Mouse (Mus musculus) limb, embryonic 14.5 days (tissue): Measurements from ENCODE around the gene Snx30. TPM values are rescaled to one million over a fixed set of nuclear protein-coding genes. Genes with fewer than 3 reads are reported as not detected.

Experiments
- ATAC-seq: fragments of 200-750 bp; cut with Nextera tagmentation; 2 replicates; pipeline ENCODE4 v1.8.0; 2017; ENCODE audit warnings: low read depth, moderate number of reproducible peaks, moderate TSS enrichment; ENCODE audit not compliant: low FRiP score
- DNase-seq: peaks from one replicate; pipeline ENCODE4 v3.0.0-alpha.2; 2015; ENCODE audit warnings: low spot score
- H3K27ac ChIP-seq: fragments of 300-500 bp; sonication (generic); replicated peaks from 2 replicates; pipeline ENCODE4 v1.5.1; 2014; ENCODE audit warnings: low read depth, mild to moderate bottlenecking, low read length, moderate library complexity, mixed read lengths
- H3K27me3 ChIP-seq: fragments of 300-500 bp; sonication (generic); 2 replicates; pipeline ENCODE4 v1.6.1; 2014; ENCODE audit warnings: low read length, mixed read lengths; ENCODE audit not compliant: control insufficient read depth, insufficient read depth
- H3K36me3 ChIP-seq: fragments of 300-500 bp; sonication (generic); 2 replicates; pipeline ENCODE4 v1.6.1; 2014; ENCODE audit warnings: mild to moderate bottlenecking, low read length, moderate library complexity, mixed read lengths; ENCODE audit not compliant: control insufficient read depth, insufficient read depth
- H3K4me1 ChIP-seq: fragments of 300-500 bp; sonication (generic); 2 replicates; pipeline ENCODE4 v1.6.1; 2014; ENCODE audit warnings: antibody characterized with exemption, low read length, mixed read lengths; ENCODE audit not compliant: control insufficient read depth, insufficient read depth
- H3K4me2 ChIP-seq: fragments of 300-500 bp; sonication (generic); replicated peaks from 2 replicates; pipeline ENCODE4 v1.6.1; 2014; ENCODE audit warnings: low read depth, mild to moderate bottlenecking, low read length, moderate library complexity; ENCODE audit not compliant: severe bottlenecking
- H3K4me3 ChIP-seq: fragments of 300-500 bp; sonication (generic); replicated peaks from 2 replicates; pipeline ENCODE4 v1.5.1; 2014; ENCODE audit warnings: low read length
- H3K9ac ChIP-seq: fragments of 300-500 bp; sonication (generic); 2 replicates; pipeline ENCODE4 v1.6.1; 2014; ENCODE audit warnings: mild to moderate bottlenecking, low read depth, low read length, moderate library complexity; ENCODE audit not compliant: severe bottlenecking
- H3K9me3 ChIP-seq: fragments of 300-500 bp; sonication (generic); 2 replicates; pipeline ENCODE4 v1.6.1; 2016; ENCODE audit warnings: low read length; ENCODE audit not compliant: control insufficient read depth
- POLR2A ChIP-seq: fragments of 200-500 bp; IDR thresholded peaks from 2 replicates; pipeline ENCODE4 v1.8.0; 2012; ENCODE audit warnings: inconsistent platforms, mild to moderate bottlenecking, moderate library complexity, borderline replicate concordance; ENCODE audit not compliant: insufficient read depth, insufficient read length; ENCODE audit errors: extremely low read depth
- WGBS: fragments of 180-500 bp; shearing (Covaris S2); extraction: QIAGEN DNeasy Blood & Tissue Kit; methylation state at CpG from one replicate; pipeline ENCODE4 v1.1.7; 2014; 5-methylcytosine and 5-hydroxymethylcytosine counted together
- polyA plus RNA-seq, 2 experiments: library from polyadenylated mRNA; depleted of rRNA in 1 of 2; stranded (reverse) in 1 of 2; unstranded in 1 of 2; fragments of >200 nt; fragmentation: Nextera tagmentation in 1 of 2; extraction: Ambion mirVana in 1 of 2; gene quantifications; 2 replicates each; pipeline versions ENCODE4 v1.2.1 to v1.2.3; 2012 to 2014

Snx30 gene
- polyA plus RNA-seq, 2 experiments: 7.2 to 12.0 TPM

DNA sequence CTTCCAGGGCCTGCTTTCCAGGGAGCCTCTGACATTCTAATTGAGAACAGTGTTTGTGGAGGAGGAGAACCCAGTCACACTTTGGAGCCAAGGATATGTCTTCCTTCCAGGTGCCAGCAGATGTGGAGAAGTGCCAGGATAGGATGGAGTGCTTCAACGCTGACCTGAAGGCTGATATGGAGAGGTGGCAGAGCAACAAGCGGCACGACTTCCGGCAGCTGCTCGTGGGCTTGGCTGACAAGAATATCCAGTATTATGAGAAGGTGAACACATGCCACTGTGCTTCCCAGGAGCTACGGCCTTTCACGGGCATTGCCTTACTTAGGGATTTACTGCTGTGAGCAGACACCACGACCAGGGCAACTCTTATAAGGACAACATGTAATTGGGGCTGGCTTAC, 88.8 kb downstream of the Snx30 start:
- Histone ChIP-seq H3K4me2 (no peak overlapping the region), H3K36me3 (peaks cover 19% of the 10 kb centered on the region), H3K4me1 (no peaks in the 10 kb centered on the region), H3K9me3 (no peaks in the 10 kb centered on the region), H3K27ac (no peak overlapping the region), H3K27me3 (no peaks in the 10 kb centered on the region), H3K9ac (no peak overlapping the region), H3K4me3 (no peak overlapping the region)
- WGBS: 80% methylated on average over 8 of the region's 8 CpGs
- no peak for TF ChIP-seq POLR2A
- no peak for DNase-seq
- no peak for ATAC-seq

- Histone ChIP-seq H3K36me3 (peaks cover 23% of the 10 kb centered on the region), H3K9ac (no peak overlapping the region), H3K4me3 (no peak overlapping the region), H3K27me3 (no peaks in the 10 kb centered on the region), H3K27ac (no peak overlapping the region), H3K9me3 (no peaks in the 10 kb centered on the region), H3K4me2 (no peak overlapping the region), H3K4me1 (no peaks in the 10 kb centered on the region)
- 92% methylated on average over 3 of the region's 3 CpGs for WGBS
- ATAC-seq (no peak), DNase-seq (no peak)
- no peak for TF ChIP-seq POLR2A
Measured at GRCm38 (mm10) chr4:59894977-59895575, 89.4 kb downstream of the Snx30 start.

DNA sequence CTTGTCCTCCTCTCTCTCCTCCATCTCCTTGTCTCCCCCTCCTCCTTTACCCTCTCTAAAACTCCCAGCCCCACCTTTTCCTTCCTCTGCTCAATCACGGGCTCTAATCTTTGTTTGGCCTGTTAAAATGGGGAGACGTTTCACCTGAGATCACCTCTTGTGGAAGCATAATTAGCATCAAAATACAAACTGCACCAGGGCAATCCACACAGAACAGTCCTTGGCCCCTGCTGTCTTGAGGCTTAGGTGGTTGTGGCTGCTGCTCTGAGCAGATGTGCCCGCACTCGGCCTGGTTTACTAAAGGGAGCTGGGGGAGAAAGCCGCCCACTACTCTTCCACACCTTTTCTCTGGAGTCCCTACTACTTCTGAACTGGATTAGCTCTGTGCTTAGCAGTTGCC, 90.4 kb downstream of the Snx30 start:
- Histone ChIP-seq H3K4me3 (no peak overlapping the region), H3K27me3 (no peaks in the 10 kb centered on the region), H3K9me3 (no peaks in the 10 kb centered on the region), H3K27ac (no peak overlapping the region), H3K4me2 (no peak overlapping the region), H3K36me3 (peaks cover 23% of the 10 kb centered on the region), H3K4me1 (no peaks in the 10 kb centered on the region), H3K9ac (no peak overlapping the region)
- no peak for DNase-seq
- no peak for ATAC-seq
- 65% methylated on average over 5 of the region's 5 CpGs for WGBS
- no peak for TF ChIP-seq POLR2A

GRCm38 (mm10) chr4:59897814-59898520, 92.3 kb downstream of the Snx30 start:
- DNase-seq: no peak
- no peak for TF ChIP-seq POLR2A
- 80% methylated on average over 12 of the region's 12 CpGs for WGBS
- Histone ChIP-seq H3K4me2 (no peak overlapping the region), H3K36me3 (peaks cover 23% of the 10 kb centered on the region), H3K9ac (no peak overlapping the region), H3K4me3 (no peak overlapping the region), H3K27ac (no peak overlapping the region), H3K27me3 (no peaks in the 10 kb centered on the region), H3K9me3 (no peaks in the 10 kb centered on the region), H3K4me1 (no peaks in the 10 kb centered on the region)
- no peak for ATAC-seq

GRCm38 (mm10) chr4:59898521-59898919, 92.9 kb downstream of the Snx30 start:
- ATAC-seq (no peak), DNase-seq (no peak)
- Histone ChIP-seq H3K27ac (no peak overlapping the region), H3K4me1 (no peaks in the 10 kb centered on the region), H3K27me3 (no peaks in the 10 kb centered on the region), H3K36me3 (peaks cover 20% of the 10 kb centered on the region), H3K4me3 (no peak overlapping the region), H3K9me3 (no peaks in the 10 kb centered on the region), H3K9ac (no peak overlapping the region), H3K4me2 (no peak overlapping the region)
- 77% methylated on average over 9 of the region's 9 CpGs for WGBS
- TF ChIP-seq POLR2A: no peak
